Mouse (Mus musculus) bone marrow, adult 2 months (tissue): ENCODE data around the gene Gas7.

Experiments used
- CTCF ChIP-seq: fragments of 200-500 bp; IDR thresholded peaks from 2 replicates; pipeline ENCODE4 v1.5.1; 2011; ENCODE audit warnings: low read length, control low read depth; ENCODE audit not compliant: control insufficient read depth, insufficient read depth
- POLR2A ChIP-seq: fragments of 200-500 bp; IDR thresholded peaks from 2 replicates; pipeline ENCODE4 v1.6.1; 2011; ENCODE audit warnings: low read depth, mild to moderate bottlenecking, control low read depth, low read length, borderline replicate concordance; ENCODE audit not compliant: control insufficient read depth

DNA sequence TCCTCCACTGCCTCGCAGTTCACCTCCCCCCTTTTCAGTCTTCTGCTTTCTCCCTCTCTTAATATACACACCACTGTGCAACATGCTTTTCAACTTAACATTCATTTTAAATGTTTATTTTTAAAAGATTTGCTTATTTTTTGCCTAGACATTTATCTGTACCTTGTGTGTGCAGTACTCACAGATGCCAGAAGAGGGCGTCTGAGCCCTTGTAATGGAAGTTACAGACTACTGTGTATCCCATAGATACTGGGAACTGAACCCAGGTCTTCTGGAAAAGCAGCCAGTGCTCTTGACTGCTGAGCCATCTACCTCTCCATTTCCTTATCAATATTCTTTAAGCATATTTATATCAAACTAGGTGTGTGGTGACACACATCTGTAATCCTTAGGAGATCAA lies 62.5 kb downstream of the Gas7 start:
- TF ChIP-seq CTCF (no peak), POLR2A (no peak)
